Mouse (Mus musculus): ENCODE data around the gene Akap17b. TPM values are rescaled to one million over a fixed set of nuclear protein-coding genes. Genes with fewer than 3 reads are reported as not detected.
"Not testable (repeated sequence)": the region's sequence is repeated elsewhere in the genome, so short reads cannot be mapped to it uniquely, and the experiment has no call there.

Gene Akap17b
- total RNA-seq (2021): 1 to 10 TPM; 2.0 to 2.5 TPM

DNA sequence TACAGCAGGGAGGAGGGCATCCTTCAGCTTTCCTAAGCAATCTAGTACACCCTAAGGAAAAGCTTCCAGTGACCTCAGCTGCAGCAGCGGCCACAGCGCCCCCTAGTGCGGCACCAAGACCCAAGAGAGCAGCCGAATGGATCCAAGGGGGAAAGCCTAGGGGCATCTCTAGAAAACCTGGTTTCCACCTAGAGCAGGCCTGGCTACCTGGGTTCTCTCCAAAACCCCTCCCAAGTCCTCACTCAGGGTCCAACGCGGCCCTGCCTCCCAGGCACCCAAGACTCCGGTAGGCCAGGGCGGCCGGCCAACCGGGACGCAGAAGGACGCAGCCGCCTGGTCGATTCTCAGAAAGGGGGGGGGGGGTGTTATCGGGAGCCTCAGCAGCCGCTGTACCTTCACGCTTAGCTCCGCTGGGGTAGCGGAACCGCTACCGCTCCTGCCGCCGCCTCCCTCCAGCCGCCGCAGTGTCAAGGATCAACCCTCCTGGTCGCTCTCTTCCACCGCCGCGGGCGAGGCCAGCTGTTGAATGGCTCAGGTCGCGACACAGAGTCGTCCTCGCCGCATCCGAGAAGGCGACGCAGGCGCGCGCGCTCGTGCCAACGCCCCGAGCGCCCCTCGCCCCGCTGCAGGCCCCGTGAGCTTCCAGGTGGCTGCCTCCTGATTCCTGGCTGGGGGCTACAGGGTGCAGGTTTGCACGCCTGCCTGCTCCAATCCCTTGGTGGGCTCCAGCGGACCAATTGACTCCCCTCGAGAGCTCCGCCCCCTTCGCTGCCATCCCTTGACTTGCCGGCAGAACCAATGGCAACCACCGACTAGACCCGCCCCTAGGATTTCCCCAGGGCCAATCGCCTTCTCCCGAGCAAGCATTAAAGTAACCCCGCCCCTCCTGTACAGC is at the start of gene Akap17b:
Akap17b (minus strand) TSS at position 739 of the 895 bp plus-strand sequence.
- intact Hi-C loops (cut with DNase I): loop anchor here (5.0 kb wide), 1 partner anchor 327 kb away; no protein-coding TSS in a partner anchor
- peak; percentile 71 for DNase-seq (ENCODE audit: low spot score)

GRCm38 (mm10) chrX:36691365-36691764 is 46.2 kb upstream of the Akap17b start:
- no peak for DNase-seq (ENCODE audit: low spot score)
- intact Hi-C loops (cut with DNase I): no loop called here

DNA sequence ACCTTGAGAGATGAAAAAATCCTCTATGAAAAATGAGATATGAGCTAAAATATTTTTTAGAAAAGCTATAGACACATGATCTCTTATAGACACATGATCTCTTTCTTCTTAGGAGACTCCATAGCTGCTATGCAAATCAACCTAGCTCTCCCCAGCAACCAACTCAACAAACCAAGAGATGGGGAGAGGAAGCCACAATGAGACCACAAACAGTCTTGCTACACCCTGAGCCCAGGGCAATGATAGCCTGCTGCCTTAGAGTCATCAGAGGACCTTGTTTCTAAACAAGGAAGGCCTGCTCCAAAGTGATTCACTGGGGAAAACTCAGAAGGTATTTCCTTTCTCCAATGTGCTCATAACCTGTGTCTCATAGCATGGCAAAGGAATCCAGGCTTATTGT is 44.5 kb upstream of the Akap17b start:
- DNase-seq (ENCODE audit: low spot score): no peak
- intact Hi-C loops (cut with DNase I): no loop called here

- DNase-seq (ENCODE audit: low spot score): no peak
- intact Hi-C loops (cut with DNase I): no loop called here
These were observed 31.6 kb upstream of the Akap17b start for GRCm38 (mm10) chrX:36676836-36677235.

DNA sequence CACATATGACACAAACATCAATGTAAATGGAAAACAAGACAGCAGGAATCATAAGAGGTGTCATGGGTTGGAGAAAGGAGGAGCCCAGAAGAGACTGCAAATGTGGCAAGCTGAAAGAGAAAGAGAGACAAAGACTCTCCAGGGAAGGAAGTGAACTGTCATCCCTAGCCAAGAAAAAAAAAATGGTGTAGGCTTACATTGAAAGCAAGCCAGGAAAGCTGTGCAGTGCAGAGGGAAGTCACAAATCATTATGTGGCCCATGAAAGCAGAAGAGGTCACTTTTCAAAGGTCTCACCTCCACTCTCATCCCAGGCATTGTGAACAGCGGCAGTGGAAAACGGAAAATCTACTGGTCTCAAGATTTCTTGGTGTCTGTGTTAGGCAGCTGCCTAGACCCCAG is 27.5 kb upstream of the Akap17b start:
- intact Hi-C loops (cut with DNase I): no loop called here

DNA sequence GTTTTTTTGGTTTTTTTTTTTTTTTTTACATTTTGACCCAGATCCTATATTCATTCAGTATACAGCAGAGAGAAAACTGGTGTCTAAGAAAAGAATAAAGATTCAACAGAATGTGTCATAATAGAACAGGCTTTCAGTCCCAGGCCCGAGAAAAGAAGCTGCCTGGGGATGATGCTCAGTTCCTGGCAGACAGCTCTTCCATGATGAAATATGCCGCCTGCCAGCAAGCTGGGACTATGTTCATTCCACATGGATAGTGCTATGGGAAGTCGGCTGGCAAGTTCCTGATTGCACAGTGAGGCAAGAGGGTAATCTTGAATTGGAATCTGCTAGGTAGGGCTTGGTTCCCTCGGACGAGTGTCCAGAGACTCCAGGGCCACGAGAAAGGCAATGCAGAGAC is 5.1 kb downstream of the Akap17b start:
- intact Hi-C loops (cut with DNase I): loop anchor here (5.0 kb wide), 1 partner anchor 332 kb away; no protein-coding TSS in a partner anchor
- no peak for DNase-seq (ENCODE audit: low spot score)

More for the DNA sequence above, 27.5 kb upstream of the Akap17b start:
- no peak for DNase-seq (ENCODE audit: low spot score)

GRCm38 (mm10) chrX:36630771-36631170 is 14.4 kb downstream of the Akap17b start:
- intact Hi-C loops (cut with DNase I): loop anchor here (10.0 kb wide), 1 partner anchor 114 kb away; the partner anchor contains the start of gene Slc25a43
- DNase-seq (ENCODE audit: low spot score): no peak

DNA sequence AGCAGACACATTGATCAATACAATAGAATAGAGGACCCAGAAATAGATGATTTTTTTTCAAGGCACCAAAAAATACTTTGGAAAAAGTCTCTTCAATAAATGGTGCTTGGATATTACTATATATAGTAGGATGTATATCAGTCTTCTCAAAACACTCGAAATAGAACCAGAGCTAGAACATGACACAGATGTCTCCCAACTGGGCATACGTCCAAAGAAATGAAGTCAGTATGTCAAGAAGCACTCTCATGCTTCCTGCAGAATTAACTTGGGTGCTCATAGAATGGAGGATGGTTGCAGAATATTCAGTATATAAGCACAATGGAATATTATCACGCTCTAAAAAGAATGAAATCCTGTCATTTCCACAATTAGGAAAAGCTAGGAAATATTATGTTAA is 17.1 kb downstream of the Akap17b start:
- intact Hi-C loops (cut with DNase I): no loop called here
- DNase-seq (ENCODE audit: low spot score): no peak

DNA sequence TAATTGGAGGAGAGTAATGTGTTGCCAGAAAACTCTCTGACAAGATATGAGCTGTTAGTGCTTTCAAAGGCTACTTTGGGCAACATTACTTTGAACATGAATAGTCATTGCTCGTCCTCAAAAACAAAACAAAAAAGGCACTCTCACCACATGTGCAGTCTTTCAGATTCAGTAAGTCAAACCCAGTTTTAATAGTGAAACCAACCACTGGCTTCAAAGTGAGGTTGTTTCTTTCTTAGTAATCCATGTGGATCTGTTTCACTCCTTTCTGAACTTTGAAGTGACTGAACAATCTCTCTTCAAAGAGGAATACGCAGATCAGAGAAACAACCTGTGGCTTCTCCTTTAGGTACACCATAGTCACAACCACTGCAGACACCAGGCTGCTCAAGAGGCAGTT is 36.1 kb downstream of the Akap17b start:
- DNase-seq (ENCODE audit: low spot score): no peak
- intact Hi-C loops (cut with DNase I): no loop called here

- intact Hi-C loops (cut with DNase I): no loop called here
- DNase-seq (ENCODE audit: low spot score): no peak
These were observed 41.2 kb downstream of the Akap17b start for GRCm38 (mm10) chrX:36604040-36604439.

DNA sequence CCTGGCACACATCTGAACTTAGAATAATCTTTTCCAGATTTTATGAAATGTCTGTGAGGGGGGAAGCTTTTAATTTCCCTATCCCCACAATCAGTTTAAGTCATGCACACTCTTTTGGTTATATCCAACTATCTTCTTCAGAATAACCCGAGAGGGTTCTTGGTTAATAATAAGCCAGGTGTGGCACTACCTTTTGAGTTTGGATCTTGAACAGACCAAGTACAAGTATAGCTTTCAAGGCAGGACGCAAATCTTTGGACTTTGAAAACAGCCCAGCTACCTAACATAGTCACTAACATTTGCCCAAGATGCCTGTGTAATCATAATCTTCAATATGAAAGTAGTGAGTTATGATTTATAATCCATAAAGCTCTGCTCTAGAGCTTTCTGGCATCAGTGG is 42.3 kb downstream of the Akap17b start:
- intact Hi-C loops (cut with DNase I): no loop called here
- no peak for DNase-seq (ENCODE audit: low spot score)

GRCm38 (mm10) chrX:36600066-36600465 is 45.1 kb downstream of the Akap17b start:
- no peak for DNase-seq (ENCODE audit: low spot score)
- intact Hi-C loops (cut with DNase I): no loop called here

- intact Hi-C loops (cut with DNase I): no loop called here
- DNase-seq (ENCODE audit: low spot score): no peak
These were observed 45.5 kb downstream of the Akap17b start for GRCm38 (mm10) chrX:36599656-36600055.

GRCm38 (mm10) chrX:36598861-36599344 is 46.3 kb downstream of the Akap17b start:
- intact Hi-C loops (cut with DNase I): no loop called here
- no peak for DNase-seq (ENCODE audit: low spot score)

DNA sequence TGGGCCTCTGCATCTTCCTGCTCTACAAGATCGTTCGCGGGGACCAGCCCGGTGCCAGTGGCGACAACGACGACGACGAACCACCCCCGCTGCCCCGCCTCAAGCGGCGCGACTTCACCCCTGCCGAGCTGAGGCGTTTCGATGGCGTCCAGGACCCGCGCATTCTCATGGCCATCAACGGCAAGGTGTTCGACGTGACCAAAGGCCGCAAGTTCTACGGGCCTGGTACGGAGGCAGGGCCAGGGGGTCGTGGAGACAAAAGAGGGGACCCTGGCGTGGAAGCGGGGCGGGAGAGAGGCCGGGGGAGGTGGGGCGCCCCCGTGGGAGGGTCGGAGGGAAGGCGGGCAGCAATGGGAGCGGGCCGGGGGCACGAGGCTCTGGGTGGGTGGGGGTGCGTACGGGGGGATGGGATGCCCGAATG is 46.8 kb downstream of the Akap17b start:
- no peak for DNase-seq (ENCODE audit: low spot score)
- intact Hi-C loops (cut with DNase I): no loop called here

DNA sequence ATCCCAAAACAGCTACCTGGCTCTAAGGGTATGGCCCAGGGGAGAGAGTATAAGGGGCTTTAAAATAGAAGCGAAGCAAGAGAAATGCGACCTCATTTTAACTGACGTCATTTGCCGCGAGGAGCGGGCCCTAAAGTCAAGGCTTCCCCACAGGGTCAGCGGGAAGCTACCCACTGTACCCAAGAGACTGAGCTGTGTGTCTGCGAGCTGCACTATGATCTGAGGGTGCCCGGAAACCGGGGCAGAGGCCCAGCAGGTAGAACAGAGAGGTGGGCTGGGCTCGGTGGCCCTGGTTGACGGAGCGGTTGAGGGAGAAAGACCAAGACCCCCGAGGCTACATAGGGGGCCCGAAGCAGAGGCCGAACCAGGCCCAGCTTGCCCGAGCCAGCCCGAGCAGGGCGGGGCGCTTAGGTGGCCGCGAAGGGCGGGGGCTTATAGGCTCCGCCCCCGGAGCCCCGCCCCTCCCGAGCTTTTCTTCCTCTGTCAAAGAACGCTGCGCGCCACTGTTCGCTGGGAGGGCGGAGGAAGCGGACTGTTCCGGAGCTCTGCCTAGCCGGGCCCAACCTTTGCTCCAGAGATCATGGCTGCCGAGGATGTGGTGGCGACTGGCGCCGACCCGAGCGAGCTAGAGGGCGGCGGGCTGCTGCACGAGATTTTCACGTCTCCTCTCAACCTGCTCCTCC is 47.3 kb downstream of the Akap17b start, which contains the start of gene Pgrmc1:
Pgrmc1 (plus strand) TSS at position 500 of the 683 bp plus-strand sequence.
- intact Hi-C loops (cut with DNase I): no loop called here
- peak; percentile 74 for DNase-seq (ENCODE audit: low spot score)

DNA sequence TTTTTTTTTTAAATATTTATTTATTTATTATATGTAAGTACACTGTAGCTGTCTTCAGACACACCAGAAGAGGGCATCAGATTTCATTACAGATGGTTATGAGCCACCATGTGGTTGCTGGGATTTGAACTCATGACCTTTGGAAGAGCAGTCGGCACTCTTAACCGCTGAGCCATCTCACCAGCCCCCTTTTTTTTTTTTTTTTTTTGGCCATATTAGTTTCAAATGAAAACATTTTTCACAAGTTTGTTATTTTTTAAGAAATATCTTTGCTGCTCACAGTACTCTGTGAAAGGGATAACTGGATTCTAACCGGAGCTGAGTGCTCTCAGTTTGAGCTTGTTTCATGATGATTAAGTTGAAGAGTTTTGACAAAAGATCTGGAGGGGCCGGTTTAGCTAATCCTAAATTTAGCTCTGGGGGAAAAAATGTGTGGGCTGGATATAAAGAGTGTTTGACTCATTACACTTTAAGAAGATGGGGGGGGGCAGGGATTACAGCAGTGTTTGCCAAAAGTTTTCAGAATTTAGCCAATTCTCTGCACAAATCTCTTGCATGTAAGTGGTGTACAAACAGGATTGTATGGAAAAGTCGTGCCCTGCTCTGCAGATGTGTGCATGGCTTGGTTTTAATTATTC is 48.6 kb downstream of the Akap17b start:
- intact Hi-C loops (cut with DNase I); DNase-seq (ENCODE audit: low spot score): not testable (repeated sequence)

DNA sequence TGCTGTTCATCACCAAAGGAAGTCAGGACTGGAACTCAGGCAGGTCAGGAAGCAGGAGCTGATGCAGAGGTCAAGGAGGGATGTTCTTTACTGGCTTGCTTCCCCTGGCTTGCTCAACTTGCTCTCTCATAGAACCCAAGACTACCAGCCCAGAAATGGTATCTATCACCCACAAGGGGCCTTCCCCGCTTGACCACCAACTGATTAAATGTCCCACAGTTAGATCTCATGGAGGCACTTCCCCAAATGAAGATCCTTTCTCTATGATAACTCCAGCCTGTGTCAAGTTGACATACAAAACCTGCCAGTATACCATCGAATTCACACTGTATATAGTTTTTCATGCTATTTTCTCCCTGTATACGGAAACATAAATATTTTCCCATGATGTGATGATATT is 49.9 kb downstream of the Akap17b start:
- intact Hi-C loops (cut with DNase I): no loop called here
- DNase-seq (ENCODE audit: low spot score): no peak

GRCm38 (mm10) chrX:36591539-36591938 is 53.7 kb downstream of the Akap17b start:
- intact Hi-C loops (cut with DNase I): no loop called here
- DNase-seq (ENCODE audit: low spot score): no peak

- no peak for DNase-seq (ENCODE audit: low spot score)
- intact Hi-C loops (cut with DNase I): no loop called here
These were observed 54.1 kb downstream of the Akap17b start for GRCm38 (mm10) chrX:36591120-36591519.
